Mouse (Mus musculus): ENCODE measurements around the gene Prkcd.

Prkcd gene
- long read RNA-seq, experiment 1, transcript Prkcd-211 (4 exons, 1,289 nt), result minor isoform, 5 of 121 reads
- long read RNA-seq, experiment 1, transcript Prkcd-207 (18 exons, 2,777 nt), result major isoform, 78 of 121 reads
- long read RNA-seq, experiment 1, partial matches to known transcripts, result 17 of 121 reads
- long read RNA-seq, experiment 1, other reads (novel, unspliced or antisense), result 16 of 121 reads
- long read RNA-seq, experiment 2, transcript Prkcd-207 (18 exons, 2,777 nt), result major isoform, 57 of 80 reads
- long read RNA-seq, experiment 2, partial matches to known transcripts, result 9 of 80 reads
- long read RNA-seq, experiment 2, other reads (novel, unspliced or antisense), result 10 of 80 reads

- intact Hi-C loops (cut with DNase I), result no loop called here
These were observed at the start of gene Prkcd for GRCm38 (mm10) chr14:30625856-30626726. Gene Prkcd (minus strand): TSS chr14:30626210.

GRCm38 (mm10) chr14:30674947-30675346 lies 48.9 kb upstream of the Prkcd start:
- intact Hi-C loops (cut with DNase I), result loop anchor here (5.0 kb wide), 1 partner anchor 83 kb away; no protein-coding TSS in a partner anchor

GRCm38 (mm10) chr14:30671986-30672312 lies 45.9 kb upstream of the Prkcd start:
- intact Hi-C loops (cut with DNase I), result loop anchor here (5.0 kb wide), 1 partner anchor 80 kb away; no protein-coding TSS in a partner anchor

- intact Hi-C loops (cut with DNase I), result loop anchor here (5.0 kb wide), 1 partner anchor 79 kb away; no protein-coding TSS in a partner anchor
These were observed 45.3 kb upstream of the Prkcd start for GRCm38 (mm10) chr14:30671095-30671985.

- intact Hi-C loops (cut with DNase I), result loop anchor here (5.0 kb wide), 1 partner anchor 78 kb away; no protein-coding TSS in a partner anchor
These were observed 44.2 kb upstream of the Prkcd start for GRCm38 (mm10) chr14:30670161-30670560.

GRCm38 (mm10) chr14:30666604-30667003 lies 40.6 kb upstream of the Prkcd start:
- intact Hi-C loops (cut with DNase I), result no loop called here

GRCm38 (mm10) chr14:30666061-30666460 lies 40.1 kb upstream of the Prkcd start:
- intact Hi-C loops (cut with DNase I), result no loop called here

- intact Hi-C loops (cut with DNase I), result no loop called here
These were observed 29.5 kb upstream of the Prkcd start for GRCm38 (mm10) chr14:30655531-30655930.

GRCm38 (mm10) chr14:30654691-30655228 lies 28.8 kb upstream of the Prkcd start:
- intact Hi-C loops (cut with DNase I), result no loop called here

- intact Hi-C loops (cut with DNase I), result no loop called here
These were observed 28.1 kb upstream of the Prkcd start, which contains the start of gene Rft1 for GRCm38 (mm10) chr14:30653943-30654659. Gene Rft1 (plus strand): TSS chr14:30654360.

GRCm38 (mm10) chr14:30650969-30651368 lies 25.0 kb upstream of the Prkcd start:
- intact Hi-C loops (cut with DNase I), result loop anchor here (2.0 kb wide), 1 partner anchor 60 kb away; no protein-coding TSS in a partner anchor

- intact Hi-C loops (cut with DNase I), result loop anchor here (2.0 to 5.0 kb wide), 2 partner anchors 37 to 59 kb away; no protein-coding TSS in a partner anchor
These were observed 23.7 kb upstream of the Prkcd start for GRCm38 (mm10) chr14:30649745-30650144.

GRCm38 (mm10) chr14:30648478-30648877 lies 22.5 kb upstream of the Prkcd start:
- intact Hi-C loops (cut with DNase I), result loop anchor here (5.0 kb wide), 1 partner anchor 36 kb away; no protein-coding TSS in a partner anchor

- intact Hi-C loops (cut with DNase I), result loop anchor here (5.0 kb wide), 1 partner anchor 34 kb away; no protein-coding TSS in a partner anchor
These were observed 20.5 kb upstream of the Prkcd start for GRCm38 (mm10) chr14:30646486-30646885.

GRCm38 (mm10) chr14:30645066-30645465 lies 19.1 kb upstream of the Prkcd start:
- intact Hi-C loops (cut with DNase I), result loop anchor here (5.0 kb wide), 1 partner anchor 33 kb away; no protein-coding TSS in a partner anchor

- intact Hi-C loops (cut with DNase I), result no loop called here
These were observed 18.0 kb upstream of the Prkcd start for GRCm38 (mm10) chr14:30644026-30644425.

GRCm38 (mm10) chr14:30641748-30642147 lies 15.7 kb upstream of the Prkcd start:
- intact Hi-C loops (cut with DNase I), result no loop called here

- intact Hi-C loops (cut with DNase I), result no loop called here
These were observed 12.7 kb upstream of the Prkcd start for GRCm38 (mm10) chr14:30638686-30639085.

GRCm38 (mm10) chr14:30638009-30638408 lies 12.0 kb upstream of the Prkcd start:
- intact Hi-C loops (cut with DNase I), result no loop called here

- intact Hi-C loops (cut with DNase I), result no loop called here
These were observed 11.1 kb upstream of the Prkcd start for GRCm38 (mm10) chr14:30637087-30637486.

Measured in adrenal gland (tissue).